Mouse (Mus musculus): Measurements from ENCODE around the gene Ttc30a2. TPM values are rescaled to one million over a fixed set of nuclear protein-coding genes. Genes with fewer than 3 reads are reported as not detected.
A peak's percentile ranks its signal among the peaks of the same experiment; 100 is the strongest.
"Not testable (repeated sequence)": the region's sequence is repeated elsewhere in the genome, so short reads cannot be mapped to it uniquely, and the experiment has no call there.

Gene Ttc30a2
- polyA plus RNA-seq, 1 experiment from 2014 or later = 0.59 TPM

DNA sequence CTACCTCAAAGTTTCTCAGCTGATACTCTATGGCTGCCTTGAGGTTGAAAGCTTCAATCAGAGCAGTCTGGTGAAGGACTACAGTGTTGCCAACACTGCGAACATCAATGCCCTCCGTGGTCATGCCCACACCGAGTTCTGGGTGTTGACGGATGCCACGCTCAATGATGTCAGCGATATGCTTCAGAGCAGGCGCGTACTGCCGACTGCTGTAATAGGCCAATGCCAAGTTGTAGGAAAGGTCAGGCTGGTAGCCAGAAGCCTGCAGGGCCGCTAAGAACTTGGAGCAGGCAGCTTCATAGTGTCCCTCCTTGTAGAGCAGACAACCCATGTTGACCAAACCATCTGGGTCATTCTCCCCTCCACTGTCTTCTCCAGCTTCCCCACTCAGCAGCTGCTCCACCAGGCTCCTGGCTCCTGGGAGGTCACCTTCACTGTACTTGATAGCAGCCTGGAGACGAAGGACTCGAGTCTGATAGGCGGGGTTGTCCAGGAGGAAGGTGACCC, 3.0 kb upstream of the Ttc30a2 start:
- Histone ChIP-seq H3K4me2 (peak overlapping the region; percentile 68), H3K4me3 (replicated peaks) (peak overlapping the region; percentile 45)
- H3K9ac ChIP-seq (replicated peaks); ATAC-seq (ENCODE audit: insufficient number of reproducible peaks, insufficient read depth, low FRiP score, low TSS enrichment, low read depth); H3K27ac ChIP-seq; H3K27me3 ChIP-seq; H3K4me1 ChIP-seq (replicated peaks); H3K9me3 ChIP-seq; H3K36me3 ChIP-seq: not testable (repeated sequence)
- WGBS = 95% methylated on average over 13 of the region's 13 CpGs

DNA sequence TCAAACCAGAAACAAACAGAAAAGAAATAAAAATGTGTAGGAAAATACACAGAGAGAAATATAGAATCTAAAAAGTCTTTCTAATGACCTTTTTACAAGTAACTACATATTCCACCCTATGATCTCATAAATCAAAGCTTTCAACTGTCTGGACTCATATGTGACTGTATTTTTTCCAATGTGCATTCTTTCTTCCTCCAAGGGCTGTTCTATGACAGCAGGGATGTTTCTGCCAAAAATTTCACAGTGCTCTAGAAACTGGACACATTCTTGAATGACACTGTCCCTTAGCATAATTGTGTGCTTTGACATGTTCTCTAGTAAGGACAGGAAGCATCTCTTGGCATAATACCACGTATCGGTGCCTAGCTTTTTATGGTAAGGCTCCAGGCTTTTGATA, 1.9 kb downstream of the Ttc30a2 start:
- not testable (repeated sequence) for ATAC-seq (ENCODE audit: insufficient number of reproducible peaks, insufficient read depth, low FRiP score, low TSS enrichment, low read depth); H3K4me2 ChIP-seq
- 81% methylated on average over 2 of the region's 2 CpGs for WGBS

DNA sequence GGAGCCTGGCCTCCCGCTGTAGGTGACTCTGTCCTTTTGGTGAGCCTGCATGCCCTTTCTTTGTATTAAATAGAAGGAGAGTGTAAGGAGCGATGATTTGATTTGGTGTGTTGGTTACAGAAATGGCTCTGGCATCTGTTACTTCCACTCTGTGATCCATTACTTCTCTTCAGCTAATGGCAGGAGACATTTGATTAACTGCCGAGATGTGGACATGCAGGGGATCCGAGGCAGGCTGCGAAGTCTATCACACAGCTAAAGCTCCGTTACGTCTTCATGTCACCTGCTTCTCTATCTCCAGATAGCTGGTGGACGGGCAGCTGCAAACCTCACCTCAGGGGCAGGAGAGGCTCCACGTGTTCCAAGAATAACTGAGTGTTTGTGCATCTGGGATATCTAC, 3.8 kb downstream of the Ttc30a2 start:
- Histone ChIP-seq H3K4me3 (replicated peaks) (no peak overlapping the region), H3K36me3 (no peaks in the 10 kb centered on the region), H3K27me3 (no peaks in the 10 kb centered on the region), H3K9me3 (no peaks in the 10 kb centered on the region), H3K9ac (replicated peaks) (no peak overlapping the region), H3K4me1 (replicated peaks) (peaks cover 6% of the 10 kb centered on the region), H3K27ac (no peak overlapping the region), H3K4me2 (no peak overlapping the region)
- no peak for ATAC-seq (ENCODE audit: insufficient number of reproducible peaks, insufficient read depth, low FRiP score, low TSS enrichment, low read depth)
- WGBS = 53% methylated on average over 9 of the region's 9 CpGs

More for the DNA sequence above, 1.9 kb downstream of the Ttc30a2 start:
- not testable (repeated sequence) for H3K36me3 ChIP-seq; H3K9ac ChIP-seq (replicated peaks); H3K9me3 ChIP-seq; H3K27me3 ChIP-seq; H3K4me1 ChIP-seq (replicated peaks); H3K4me3 ChIP-seq (replicated peaks); H3K27ac ChIP-seq

- no peak overlapping the region for H3K9ac ChIP-seq (replicated peaks)
- peak overlapping the region; percentile 71 for H3K27ac ChIP-seq
- 18% methylated on average over 5 of the region's 5 CpGs for WGBS
- no peaks in the 10 kb centered on the region for H3K27me3 ChIP-seq
- ATAC-seq (ENCODE audit: insufficient number of reproducible peaks, insufficient read depth, low FRiP score, low TSS enrichment, low read depth) = no peak
- H3K36me3 ChIP-seq = no peaks in the 10 kb centered on the region
- no peak overlapping the region for H3K4me3 ChIP-seq (replicated peaks)
- peaks cover 67% of the 10 kb centered on the region for H3K4me1 ChIP-seq (replicated peaks)
- H3K4me2 ChIP-seq = peak overlapping the region; percentile 43
- no peaks in the 10 kb centered on the region for H3K9me3 ChIP-seq
These were observed 13.0 kb downstream of the Ttc30a2 start for GRCm38 (mm10) chr2:75964972-75965371.

GRCm38 (mm10) chr2:75964512-75964911, 13.5 kb downstream of the Ttc30a2 start:
- peaks cover 72% of the 10 kb centered on the region for H3K4me1 ChIP-seq (replicated peaks)

GRCm38 (mm10) chr2:75964051-75964450, 13.9 kb downstream of the Ttc30a2 start:
- ATAC-seq (ENCODE audit: insufficient number of reproducible peaks, insufficient read depth, low FRiP score, low TSS enrichment, low read depth) = no peak
- Histone ChIP-seq H3K4me2 (peak overlapping the region; percentile 43), H3K36me3 (no peaks in the 10 kb centered on the region), H3K4me3 (replicated peaks) (no peak overlapping the region), H3K9me3 (no peaks in the 10 kb centered on the region), H3K27me3 (no peaks in the 10 kb centered on the region), H3K4me1 (replicated peaks) (peaks cover 76% of the 10 kb centered on the region), H3K9ac (replicated peaks) (no peak overlapping the region), H3K27ac (peak overlapping the region; percentile 71)
- 56% methylated on average over 5 of the region's 5 CpGs for WGBS

More at GRCm38 (mm10) chr2:75964512-75964911, 13.5 kb downstream of the Ttc30a2 start:
- no peak for ATAC-seq (ENCODE audit: insufficient number of reproducible peaks, insufficient read depth, low FRiP score, low TSS enrichment, low read depth)
- Histone ChIP-seq H3K9ac (replicated peaks) (no peak overlapping the region), H3K27ac (peak overlapping the region; percentile 71), H3K27me3 (no peaks in the 10 kb centered on the region), H3K9me3 (no peaks in the 10 kb centered on the region), H3K4me3 (replicated peaks) (no peak overlapping the region), H3K36me3 (no peaks in the 10 kb centered on the region), H3K4me2 (peak overlapping the region; percentile 43)
- WGBS = 9% methylated on average over 14 of the region's 14 CpGs

DNA sequence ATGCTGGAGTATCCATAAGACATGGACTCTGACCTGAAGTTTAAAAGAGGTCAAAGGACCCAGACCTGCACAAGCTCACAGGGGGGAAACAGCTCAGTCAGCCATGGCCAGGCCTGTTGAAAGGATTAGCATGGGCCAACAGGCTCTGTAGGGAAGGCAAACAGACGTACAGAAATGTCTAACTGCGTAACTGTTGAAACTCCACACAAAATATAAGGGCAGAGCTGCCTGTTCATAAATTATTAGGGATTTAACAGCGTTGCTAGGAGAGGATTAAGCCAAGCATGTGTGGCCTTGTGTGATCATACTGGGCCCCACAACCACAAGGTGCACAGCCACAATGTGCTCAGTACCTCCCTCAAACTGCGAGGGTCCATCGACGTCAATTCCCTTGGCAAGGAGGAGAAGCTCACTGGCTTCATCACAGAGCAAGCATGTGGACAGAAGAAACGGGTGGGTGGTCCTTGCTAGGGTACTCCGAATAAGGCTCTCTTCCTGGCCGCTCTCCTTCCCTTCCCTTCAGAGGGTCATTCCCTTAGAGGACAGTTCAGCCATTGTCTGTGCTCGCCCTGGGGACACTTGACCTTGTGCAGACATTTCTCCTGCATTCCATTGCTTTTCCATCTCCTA, 14.6 kb downstream of the Ttc30a2 start:
- Histone ChIP-seq H3K9ac (replicated peaks) (no peak overlapping the region), H3K27ac (peak overlapping the region; percentile 71), H3K4me3 (replicated peaks) (no peak overlapping the region), H3K4me2 (peak overlapping the region; percentile 17), H3K27me3 (no peaks in the 10 kb centered on the region), H3K9me3 (no peaks in the 10 kb centered on the region), H3K36me3 (no peaks in the 10 kb centered on the region), H3K4me1 (replicated peaks) (peaks cover 84% of the 10 kb centered on the region)
- WGBS = 52% methylated on average over 10 of the region's 10 CpGs
- ATAC-seq (ENCODE audit: insufficient number of reproducible peaks, insufficient read depth, low FRiP score, low TSS enrichment, low read depth) = 0 out of 2 replicates have a peak, but pooled peaks have one; percentile 6

- ATAC-seq (ENCODE audit: insufficient number of reproducible peaks, insufficient read depth, low FRiP score, low TSS enrichment, low read depth) = no peak
These were observed 17.3 kb downstream of the Ttc30a2 start for GRCm38 (mm10) chr2:75960366-75961330.

GRCm38 (mm10) chr2:75959850-75960365, 18.1 kb downstream of the Ttc30a2 start:
- H3K36me3 ChIP-seq = no peaks in the 10 kb centered on the region
- peaks cover 80% of the 10 kb centered on the region for H3K4me1 ChIP-seq (replicated peaks)
- H3K9me3 ChIP-seq = no peaks in the 10 kb centered on the region
- peak overlapping the region; percentile 44; the same call in 1 of the 2 replicates for H3K9ac ChIP-seq (replicated peaks)
- H3K4me3 ChIP-seq (replicated peaks) = 0 out of 2 replicates have a peak overlapping the region, but pooled peaks have one; percentile 6
- WGBS = 3% methylated on average over 15 of the region's 15 CpGs
- peak overlapping the region; percentile 49 for H3K4me2 ChIP-seq
- ATAC-seq (ENCODE audit: insufficient number of reproducible peaks, insufficient read depth, low FRiP score, low TSS enrichment, low read depth) = peak; percentile 88
- H3K27ac ChIP-seq = peak overlapping the region; percentile 94
- no peaks in the 10 kb centered on the region for H3K27me3 ChIP-seq

More at GRCm38 (mm10) chr2:75960366-75961330, 17.3 kb downstream of the Ttc30a2 start:
- Histone ChIP-seq H3K27ac (peak overlapping the region; percentile 94), H3K4me1 (replicated peaks) (peaks cover 84% of the 10 kb centered on the region), H3K27me3 (no peaks in the 10 kb centered on the region), H3K4me2 (peak overlapping the region; percentile 49), H3K4me3 (replicated peaks) (no peak overlapping the region), H3K9me3 (no peaks in the 10 kb centered on the region), H3K36me3 (no peaks in the 10 kb centered on the region), H3K9ac (replicated peaks) (no peak overlapping the region; the same call in 1 of the 2 replicates)
- 43% methylated on average over 15 of the region's 15 CpGs for WGBS

GRCm38 (mm10) chr2:75959183-75959849, 18.7 kb downstream of the Ttc30a2 start:
- 0 out of 2 replicates have a peak overlapping the region, but pooled peaks have one; percentile 6 for H3K9ac ChIP-seq (replicated peaks)
- H3K9me3 ChIP-seq = no peaks in the 10 kb centered on the region
- H3K4me1 ChIP-seq (replicated peaks) = peaks cover 74% of the 10 kb centered on the region
- peak; percentile 52 for ATAC-seq (ENCODE audit: insufficient number of reproducible peaks, insufficient read depth, low FRiP score, low TSS enrichment, low read depth)
- H3K36me3 ChIP-seq = no peaks in the 10 kb centered on the region
- peak overlapping the region; percentile 94 for H3K27ac ChIP-seq
- peak overlapping the region; percentile 49 for H3K4me2 ChIP-seq
- H3K4me3 ChIP-seq (replicated peaks) = 0 out of 2 replicates have a peak overlapping the region, but pooled peaks have one; percentile 6
- WGBS = 4% methylated on average over 18 of the region's 18 CpGs
- no peaks in the 10 kb centered on the region for H3K27me3 ChIP-seq
